Mouse (Mus musculus) megakaryocyte, adult 5-6 weeks (primary cell): ENCODE results near the gene Ncs1. TPM values are rescaled to one million over a fixed set of nuclear protein-coding genes. Genes with fewer than 3 reads are reported as not detected.

Experiments used
- ATAC-seq: 2 replicates; pipeline ENCODE4 v1.8.0; 2016; ENCODE audit warnings: mild to moderate bottlenecking, inconsistent platforms; ENCODE audit not compliant: poor library complexity, severe bottlenecking
- total RNA-seq, 2 experiments: library from RNA; stranded (forward) in 1 of 2; stranded (reverse) in 1 of 2; fragments of 153-499, 151-499 nt in 1 of 2; fragments of 221-1000, 200-1000 nt in 1 of 2; gene quantifications; 2 replicates each; pipeline versions ENCODE4 v1.2.3 to v1.2.4; 2015 to 2017

Ncs1 gene
- total RNA-seq, 2 experiments from 2014 or later: 0.15 TPM; not detected in 1

GRCm38 (mm10) chr2:31319200-31319599, 73.6 kb downstream of the Ncs1 start:
- no peak for ATAC-seq

- no peak for ATAC-seq
Observed at GRCm38 (mm10) chr2:31327186-31327585, 81.6 kb downstream of the Ncs1 start.

GRCm38 (mm10) chr2:31337706-31338330, 92.2 kb downstream of the Ncs1 start:
- ATAC-seq: no peak

- no peak for ATAC-seq
Observed at GRCm38 (mm10) chr2:31339826-31340225, 94.2 kb downstream of the Ncs1 start.

GRCm38 (mm10) chr2:31341726-31342535, 96.3 kb downstream of the Ncs1 start:
- ATAC-seq: no peak

Other genes starting within 250 kb of the Ncs1 start
- gene Fnbp1, start 103.8 kb upstream of the Ncs1 start, total RNA-seq (2015): 62.0 and 64.1 TPM in 2 replicates
- 39.0 and 48.7 TPM in 2 replicates for gene Fnbp1, start 103.8 kb upstream of the Ncs1 start, total RNA-seq (2017)
- 22.1 and 22.2 TPM in 2 replicates for gene Gpr107, start 93.5 kb upstream of the Ncs1 start, total RNA-seq (2015)
- gene Gpr107, start 93.5 kb upstream of the Ncs1 start, total RNA-seq (2017): 29.2 and 32.1 TPM in 2 replicates
- 0.02 TPM in 1 of 2 replicates, not detected in the other for gene Hmcn2, start 68.6 kb downstream of the Ncs1 start, total RNA-seq (2015)
- gene Hmcn2, start 68.6 kb downstream of the Ncs1 start, total RNA-seq (2017): 0.26 TPM in 1 of 2 replicates, not detected in the other
- 137 and 147 TPM in 2 replicates for gene Ass1, start 224.4 kb downstream of the Ncs1 start, total RNA-seq (2015)
- gene Ass1, start 224.4 kb downstream of the Ncs1 start, total RNA-seq (2017): 184 and 194 TPM in 2 replicates